Comparison of ENCODE assay signal across 13 mouse cellular contexts in the genomic region with DNA sequence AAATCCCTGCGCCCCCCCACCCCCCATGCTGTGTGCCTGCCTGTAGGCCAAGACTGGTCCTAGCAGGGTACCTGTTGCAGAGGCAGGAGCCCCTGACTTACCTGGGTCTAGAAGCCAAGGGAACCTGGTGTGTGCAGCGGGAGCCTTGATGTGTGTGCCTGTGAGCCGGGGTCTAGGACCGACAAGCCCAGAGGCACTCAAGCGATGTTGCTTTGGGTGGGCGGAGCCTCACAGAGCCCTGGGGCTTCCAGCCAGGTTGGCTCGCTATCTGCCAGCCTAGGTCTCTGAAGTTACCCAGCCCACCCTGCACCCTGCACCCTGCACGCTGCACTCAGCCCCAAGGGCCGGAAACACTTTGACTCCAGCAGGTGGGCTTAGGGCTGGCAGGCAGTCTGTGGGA. TPM values are rescaled to one million over a fixed set of nuclear protein-coding genes. Genes with fewer than 3 reads are reported as not detected.
DNase-seq lines count a peak whose midpoint lies in the region; ATAC-seq and TF ChIP-seq lines count a peak whose summit lies in the region.
"Had no signal": no experiment of that assay in that cellular context is flagged by ENCODE, and none has a peak within 500 bp of the region (broad histone marks: within the 10 kb centered on the region; RNA-seq: fewer than 3 reads in every experiment).

No protein-coding gene starts in this region.

- H3K27ac ChIP-seq in kidney, embryonic 14.5 days (ENCODE audit: low read depth, low read length): no peak overlapping the region
- H3K27ac ChIP-seq in hindbrain, embryonic 11.5 days (ENCODE audit: low read depth, low read length): no peak overlapping the region
- H3K27ac ChIP-seq in stomach, postnatal 0 days (replicated peaks): no peak overlapping the region

- H3K4me3 ChIP-seq in kidney, embryonic 14.5 days (ENCODE audit: low read length): no peak overlapping the region
- H3K4me3 ChIP-seq in hindbrain, embryonic 11.5 days (ENCODE audit: low read depth, low read length): no peak overlapping the region
- no peak overlapping the region for H3K4me3 ChIP-seq in stomach, postnatal 0 days (ENCODE audit: low read depth, low read length)

- 20% methylated on average over 9 of the region's 9 CpGs for WGBS in kidney, embryonic 14.5 days
- 16% methylated on average over 9 of the region's 9 CpGs for WGBS in hindbrain, embryonic 11.5 days
- WGBS in stomach, postnatal 0 days: 34% methylated on average over 9 of the region's 9 CpGs

- peaks cover 26% of the 10 kb centered on the region for H3K4me1 ChIP-seq in kidney, embryonic 14.5 days (ENCODE audit: control insufficient read depth, insufficient read depth, low read length)
- peaks cover 11% of the 10 kb centered on the region; the same call in 1 of the 2 replicates for H3K4me1 ChIP-seq in hindbrain, embryonic 11.5 days (replicated peaks; ENCODE audit: control insufficient read depth, insufficient read depth, low read length)
- no peaks in the 10 kb centered on the region for H3K4me1 ChIP-seq in stomach, postnatal 0 days (replicated peaks; ENCODE audit: control insufficient read depth, insufficient read depth)

- no peaks in the 10 kb centered on the region for H3K9me3 ChIP-seq in kidney, embryonic 14.5 days (ENCODE audit: control insufficient read depth, low read length)
- H3K9me3 ChIP-seq in hindbrain, embryonic 11.5 days (ENCODE audit: control insufficient read depth, low read length): no peaks in the 10 kb centered on the region
- no peaks in the 10 kb centered on the region for H3K9me3 ChIP-seq in stomach, postnatal 0 days (ENCODE audit: control insufficient read depth, low read length)

- no peak for TF ChIP-seq EP300 in stomach, postnatal 0 days (optimal IDR thresholded peaks at IDR 0.05)

- H3K4me2 ChIP-seq in kidney, embryonic 14.5 days (replicated peaks; ENCODE audit: low read depth, low read length): peak overlapping the region; percentile 17; the same call in 1 of the 2 replicates
- no peak overlapping the region for H3K4me2 ChIP-seq in hindbrain, embryonic 11.5 days (replicated peaks; ENCODE audit: low read depth, low read length)
- H3K4me2 ChIP-seq in stomach, postnatal 0 days (replicated peaks; ENCODE audit: low read depth): no peak overlapping the region

- no peaks in the 10 kb centered on the region for H3K36me3 ChIP-seq in kidney, embryonic 14.5 days (ENCODE audit: control insufficient read depth, insufficient read depth, low read length)
- no peaks in the 10 kb centered on the region for H3K36me3 ChIP-seq in hindbrain, embryonic 11.5 days (ENCODE audit: control insufficient read depth, insufficient read depth, low read length)
- H3K36me3 ChIP-seq in stomach, postnatal 0 days (ENCODE audit: control insufficient read depth, insufficient read depth, low read length): no peaks in the 10 kb centered on the region

- no peak for DNase-seq in kidney, adult 8-10 months
- peak; percentile 16 for DNase-seq in thymus, postnatal 4 days
- no peak for DNase-seq in thymus, postnatal 36 days
- no peak for DNase-seq in hindbrain, embryonic 11.5 days (ENCODE audit: low spot score)
- no peak for DNase-seq in stomach, postnatal 0 days (ENCODE audit: low spot score)
- DNase-seq in adrenal gland, adult 8-10 months: no peak
- DNase-seq in layer of hippocampus, postnatal 10 days (ENCODE audit: low spot score in 2 of 2): no peak
- DNase-seq: right cerebral cortex, postnatal 14 days had no signal

- no peaks in the 10 kb centered on the region for H3K27me3 ChIP-seq in kidney, embryonic 14.5 days (ENCODE audit: control insufficient read depth, insufficient read depth, low read length)
- 0 out of 2 replicates have a peak, but pooled peaks cover 4% of the 10 kb centered on the region for H3K27me3 ChIP-seq in hindbrain, embryonic 11.5 days (ENCODE audit: control insufficient read depth, insufficient read depth, low read length)
- H3K27me3 ChIP-seq in stomach, postnatal 0 days (ENCODE audit: control insufficient read depth, insufficient read depth, low read length): no peaks in the 10 kb centered on the region

- peak; percentile 60 for ATAC-seq in kidney, embryonic 14.5 days (ENCODE audit: low FRiP score, low TSS enrichment)
- peak; percentile 29; the same call in 1 of the 2 replicates for ATAC-seq in hindbrain, embryonic 11.5 days (ENCODE audit: low FRiP score)
- peak; percentile 50 for ATAC-seq in stomach, postnatal 0 days (ENCODE audit: low FRiP score, low TSS enrichment)

- no peak for TF ChIP-seq CTCF in stomach, postnatal 0 days (IDR thresholded peaks at IDR 0.05; ENCODE audit: low read depth)

- no peak overlapping the region for H3K9ac ChIP-seq in kidney, embryonic 14.5 days (ENCODE audit: low read depth, low read length)
- no peak overlapping the region for H3K9ac ChIP-seq in hindbrain, embryonic 11.5 days (ENCODE audit: low read depth, low read length)
- no peak overlapping the region for H3K9ac ChIP-seq in stomach, postnatal 0 days (ENCODE audit: low read length)

RNA-seq across cellular contexts. Expression of a gene that starts 0.5 kb away (rescaled TPM):
- 0.85 and 1.5 TPM in 2 replicates for polyA plus RNA-seq in kidney, embryonic 14.5 days (2014; fragmentation: Nextera tagmentation; extraction: Ambion mirVana)
- polyA plus RNA-seq in hindbrain, embryonic 11.5 days (2014; fragmentation: Nextera tagmentation; extraction: Ambion mirVana): 0.32 and 0.66 TPM in 2 replicates
- 20.3 and 20.8 TPM in 2 replicates for polyA plus RNA-seq in stomach, postnatal 0 days (2015; fragmentation: Nextera tagmentation; extraction: Ambion mirVana)
- total RNA-seq in adrenal gland, adult 8-10 months (2022): not detected
- total RNA-seq in layer of hippocampus, postnatal 10 days (2021): not detected
- total RNA-seq: granulocyte monocyte progenitor cell, adult 5-6 weeks; left cerebral cortex, postnatal 25 days; MEL had no signal

RNA-seq across cellular contexts. Expression of a gene that starts 37.5 kb away (rescaled TPM):
- 0.08 TPM in 1 of 2 replicates, not detected in the other for polyA plus RNA-seq in kidney, embryonic 14.5 days (2014; fragmentation: Nextera tagmentation; extraction: Ambion mirVana)
- polyA plus RNA-seq in hindbrain, embryonic 11.5 days (2014; fragmentation: Nextera tagmentation; extraction: Ambion mirVana): not detected in 2 replicates
- not detected in 2 replicates for polyA plus RNA-seq in stomach, postnatal 0 days (2015; fragmentation: Nextera tagmentation; extraction: Ambion mirVana)
- under 1 TPM in 1 of 4 experiments, not detected in 3; 0.13 TPM for total RNA-seq in adrenal gland, adult 8-10 months (2022)
- total RNA-seq in layer of hippocampus, postnatal 10 days (2021): not detected
- total RNA-seq: granulocyte monocyte progenitor cell, adult 5-6 weeks; left cerebral cortex, postnatal 25 days; MEL had no signal
- polyA plus RNA-seq: embryonic facial prominence, embryonic 14.5 days had no signal

RNA-seq across cellular contexts. Expression of a gene that starts 57.6 kb away (rescaled TPM):
- 125 and 160 TPM in 2 replicates for polyA plus RNA-seq in kidney, embryonic 14.5 days (2014; fragmentation: Nextera tagmentation; extraction: Ambion mirVana)
- 112 and 121 TPM in 2 replicates for polyA plus RNA-seq in hindbrain, embryonic 11.5 days (2014; fragmentation: Nextera tagmentation; extraction: Ambion mirVana)
- 119 and 122 TPM in 2 replicates for polyA plus RNA-seq in stomach, postnatal 0 days (2015; fragmentation: Nextera tagmentation; extraction: Ambion mirVana)
- 10 to 100 TPM; 52.1 to 83.0 (median 64.7) TPM for total RNA-seq in adrenal gland, adult 8-10 months (2022)
- 10 to 100 TPM; 20.4 to 22.9 TPM for total RNA-seq in layer of hippocampus, postnatal 10 days (2021)
